Mouse (Mus musculus) midbrain, embryonic 14.5 days (tissue): ENCODE results near the gene Mkks. TPM values are rescaled to one million over a fixed set of nuclear protein-coding genes. Genes with fewer than 3 reads are reported as not detected.

ENCODE experiments used
- ATAC-seq: fragments of 200-750 bp; cut with Nextera tagmentation; 2 replicates; pipeline ENCODE4 v1.8.0; 2017; ENCODE audit warnings: moderate number of reproducible peaks, moderate library complexity; ENCODE audit not compliant: low FRiP score, low TSS enrichment
- DNase-seq: peaks from one replicate; pipeline ENCODE4 v3.0.0-alpha.2; 2015
- H3K27ac ChIP-seq: fragments of 300-500 bp; sonication (generic); replicated peaks from 2 replicates; pipeline ENCODE4 v1.5.1; 2014; ENCODE audit warnings: mild to moderate bottlenecking, low read depth, low read length, moderate library complexity
- H3K27me3 ChIP-seq: fragments of 300-500 bp; sonication (generic); 2 replicates; pipeline ENCODE4 v1.6.1; 2014; ENCODE audit warnings: low read length, control low read depth, mixed read lengths; ENCODE audit not compliant: control insufficient read depth, insufficient read depth
- H3K36me3 ChIP-seq: fragments of 300-500 bp; sonication (generic); 2 replicates; pipeline ENCODE4 v1.6.1; 2014; ENCODE audit warnings: low read length, control low read depth; ENCODE audit not compliant: control insufficient read depth, insufficient read depth
- H3K4me1 ChIP-seq: fragments of 300-500 bp; sonication (generic); 2 replicates; pipeline ENCODE4 v1.6.1; 2014; ENCODE audit warnings: mild to moderate bottlenecking, antibody characterized with exemption, low read length, control low read depth; ENCODE audit not compliant: control insufficient read depth, insufficient read depth
- H3K4me2 ChIP-seq: fragments of 300-500 bp; sonication (generic); 2 replicates; pipeline ENCODE4 v1.6.1; 2014; ENCODE audit warnings: mild to moderate bottlenecking, low read length, moderate library complexity
- H3K4me3 ChIP-seq: fragments of 300-500 bp; sonication (generic); replicated peaks from 2 replicates; pipeline ENCODE4 v1.5.1; 2014; ENCODE audit warnings: low read depth, low read length
- H3K9ac ChIP-seq: fragments of 300-500 bp; sonication (generic); replicated peaks from 2 replicates; pipeline ENCODE4 v1.6.1; 2014; ENCODE audit warnings: mild to moderate bottlenecking, low read length, moderate library complexity
- H3K9me3 ChIP-seq: fragments of 300-500 bp; sonication (generic); 2 replicates; pipeline ENCODE4 v1.6.1; 2016; ENCODE audit warnings: low read length, control low read depth, mixed read lengths; ENCODE audit not compliant: control insufficient read depth
- WGBS: fragments of 180-500 bp; shearing (Covaris S2); extraction: QIAGEN DNeasy Blood & Tissue Kit; methylation state at CpG from one replicate; pipeline ENCODE4 v1.1.7; 2014; 5-methylcytosine and 5-hydroxymethylcytosine counted together
- polyA plus RNA-seq: library from polyadenylated mRNA; unstranded; fragments of >200 nt; fragmentation: Nextera tagmentation; extraction: Ambion mirVana; gene quantifications from 2 replicates; pipeline ENCODE4 v1.2.1, GENCODE M21; 2014

The Mkks gene
- polyA plus RNA-seq, 1 experiment from 2014 or later, result 13.8 TPM

DNA sequence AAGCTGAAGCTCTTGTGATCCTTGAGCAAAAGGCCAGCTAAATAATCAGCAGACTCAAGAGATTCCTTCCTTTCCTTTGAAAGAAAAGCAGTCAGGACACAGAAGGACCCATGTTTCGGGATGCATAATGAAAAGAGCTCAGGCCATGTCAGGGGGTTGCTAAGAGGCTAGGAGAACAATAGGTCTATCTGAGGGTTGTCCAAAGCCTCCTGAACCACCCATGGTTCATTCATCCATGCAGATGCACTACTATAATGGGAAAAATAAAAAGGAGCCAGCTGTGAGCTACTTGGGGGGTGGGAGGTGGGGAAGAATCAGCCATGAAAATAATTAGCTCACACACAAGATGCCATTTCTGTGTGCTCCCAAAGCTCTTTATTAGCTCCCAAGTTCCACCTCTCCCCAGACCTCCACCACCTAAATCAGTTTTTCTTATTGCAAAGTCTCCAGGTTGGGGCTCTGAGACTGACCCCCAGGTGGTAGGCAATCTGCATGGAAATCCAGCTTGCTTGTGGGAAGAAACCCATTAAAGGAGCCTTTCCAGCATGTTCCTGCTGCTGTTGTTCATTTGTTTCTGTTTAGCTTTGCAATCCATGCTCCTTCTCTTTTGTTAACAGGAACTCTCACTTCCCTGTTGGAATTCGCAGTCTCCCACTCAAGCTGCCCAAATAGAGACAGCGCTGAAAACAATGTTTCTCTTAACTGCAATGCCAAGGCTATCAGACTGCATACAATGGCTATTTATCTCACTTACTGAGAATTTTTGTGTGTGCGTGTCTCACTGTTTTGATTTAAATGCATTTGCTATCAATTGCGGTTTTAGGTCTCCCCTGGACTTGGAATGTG, 36.4 kb downstream of the Mkks start:
- no peaks in the 10 kb centered on the region for H3K27me3 ChIP-seq
- H3K4me2 ChIP-seq, result no peak overlapping the region
- peak; percentile 32 for DNase-seq
- H3K4me3 ChIP-seq, result no peak overlapping the region
- 11% methylated on average over 5 of the region's 5 CpGs for WGBS
- no peaks in the 10 kb centered on the region for H3K36me3 ChIP-seq
- no peaks in the 10 kb centered on the region for H3K9me3 ChIP-seq
- no peak overlapping the region for H3K9ac ChIP-seq
- H3K4me1 ChIP-seq, result peaks cover 10% of the 10 kb centered on the region
- peak; percentile 48; the same call in 1 of the 2 replicates for ATAC-seq
- H3K27ac ChIP-seq, result peak overlapping the region; percentile 65

DNA sequence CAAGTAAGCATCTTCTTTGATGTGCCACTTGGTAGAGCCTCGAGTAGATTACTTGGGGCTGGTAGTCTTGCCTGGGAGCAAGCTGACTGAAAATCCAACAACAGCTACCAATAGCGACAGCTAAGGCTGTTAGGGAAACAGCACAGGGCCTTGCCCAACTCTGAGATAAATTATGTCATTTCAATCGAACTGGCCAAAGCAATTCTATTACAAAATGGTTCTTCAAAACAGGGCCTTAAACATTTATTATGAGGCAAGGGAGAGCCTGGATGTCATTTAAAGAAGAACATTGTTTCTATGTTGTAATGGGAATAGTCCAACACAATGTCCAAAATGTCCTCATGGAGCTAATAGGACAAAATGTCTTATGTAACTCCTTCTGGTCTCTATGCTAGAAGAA, 40.8 kb downstream of the Mkks start:
- H3K4me3 ChIP-seq, result no peak overlapping the region
- H3K27ac ChIP-seq, result no peak overlapping the region
- peaks cover 10% of the 10 kb centered on the region for H3K4me1 ChIP-seq
- no peak for ATAC-seq
- no peak overlapping the region for H3K9ac ChIP-seq
- no peak overlapping the region for H3K4me2 ChIP-seq
- no peak for DNase-seq
- H3K36me3 ChIP-seq, result no peaks in the 10 kb centered on the region
- H3K27me3 ChIP-seq, result no peaks in the 10 kb centered on the region
- H3K9me3 ChIP-seq, result no peaks in the 10 kb centered on the region
- WGBS, result 82% methylated on average over 3 of the region's 3 CpGs

DNA sequence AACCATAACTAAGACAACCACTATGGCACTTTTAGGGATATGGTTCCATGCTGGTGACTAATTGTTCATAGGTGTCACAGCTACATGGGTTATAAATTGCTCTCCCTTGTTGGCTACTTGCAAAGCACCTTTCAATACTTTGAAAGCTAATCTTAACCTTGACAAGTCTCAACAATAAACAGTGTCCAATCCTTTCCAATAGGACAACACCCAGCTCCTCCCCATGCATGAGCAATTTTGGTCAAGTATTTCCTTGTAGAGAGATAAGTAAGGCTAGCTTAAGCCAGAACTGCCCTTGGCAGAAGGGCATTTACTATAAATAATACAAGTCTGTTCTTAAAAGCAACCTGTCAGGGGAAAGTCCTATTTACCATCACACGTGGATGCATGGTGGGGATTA, 53.2 kb downstream of the Mkks start:
- Histone ChIP-seq H3K4me3 (no peak overlapping the region), H3K27ac (no peak overlapping the region), H3K27me3 (no peaks in the 10 kb centered on the region), H3K4me2 (no peak overlapping the region), H3K36me3 (no peaks in the 10 kb centered on the region), H3K9ac (no peak overlapping the region), H3K9me3 (no peaks in the 10 kb centered on the region), H3K4me1 (no peaks in the 10 kb centered on the region)
- no peak for DNase-seq
- 47% methylated on average over 1 of the region's 1 CpGs for WGBS
- ATAC-seq, result no peak

DNA sequence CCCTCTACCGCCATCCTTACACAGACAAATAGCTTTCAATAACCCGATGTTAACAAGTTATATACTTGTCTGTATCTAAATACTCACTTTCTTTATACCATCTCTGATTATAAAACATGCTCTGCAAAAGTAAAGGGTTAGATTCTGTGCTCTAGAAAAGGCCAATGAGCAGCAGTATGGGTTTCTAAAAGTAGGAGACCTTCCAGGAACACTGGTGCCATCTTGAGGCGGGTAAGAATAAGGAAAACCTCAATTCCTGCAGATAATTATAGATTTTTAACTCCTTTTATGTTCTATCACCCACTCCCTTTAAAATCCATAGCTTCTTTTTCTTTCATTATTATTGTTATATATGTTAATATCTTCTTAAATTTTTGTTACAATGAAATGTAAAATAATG, 55.3 kb downstream of the Mkks start:
- Histone ChIP-seq H3K9me3 (no peaks in the 10 kb centered on the region), H3K9ac (no peak overlapping the region), H3K27me3 (no peaks in the 10 kb centered on the region), H3K4me3 (no peak overlapping the region), H3K36me3 (no peaks in the 10 kb centered on the region), H3K4me1 (no peaks in the 10 kb centered on the region), H3K27ac (no peak overlapping the region), H3K4me2 (no peak overlapping the region)
- no peak for ATAC-seq
- peak; percentile 39 for DNase-seq
- 74% methylated on average over 3 of the region's 3 CpGs for WGBS

DNA sequence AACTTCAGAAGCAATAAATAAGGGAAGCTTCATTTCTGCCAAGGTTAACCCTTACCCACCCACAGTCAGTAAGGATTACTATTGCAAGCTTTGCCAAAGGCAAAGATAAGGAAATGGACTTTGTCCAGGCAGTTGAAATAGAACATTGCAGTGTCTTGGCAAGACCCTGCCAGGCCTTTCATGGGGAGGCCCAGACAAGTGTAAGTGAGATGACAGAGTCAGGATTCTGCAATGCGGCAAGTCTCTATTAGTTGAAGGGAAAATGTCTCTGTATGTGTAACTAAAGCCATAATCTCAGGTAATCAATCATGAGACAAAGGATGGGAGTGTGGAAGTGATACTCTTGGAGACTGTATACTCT, 56.5 kb downstream of the Mkks start:
- Histone ChIP-seq H3K4me1 (no peaks in the 10 kb centered on the region), H3K36me3 (no peaks in the 10 kb centered on the region), H3K4me3 (no peak overlapping the region), H3K9ac (no peak overlapping the region), H3K27ac (no peak overlapping the region), H3K9me3 (no peaks in the 10 kb centered on the region), H3K27me3 (no peaks in the 10 kb centered on the region), H3K4me2 (no peak overlapping the region)
- ATAC-seq, result no peak
- 98% methylated on average over 1 of the region's 1 CpGs for WGBS
- no peak for DNase-seq

DNA sequence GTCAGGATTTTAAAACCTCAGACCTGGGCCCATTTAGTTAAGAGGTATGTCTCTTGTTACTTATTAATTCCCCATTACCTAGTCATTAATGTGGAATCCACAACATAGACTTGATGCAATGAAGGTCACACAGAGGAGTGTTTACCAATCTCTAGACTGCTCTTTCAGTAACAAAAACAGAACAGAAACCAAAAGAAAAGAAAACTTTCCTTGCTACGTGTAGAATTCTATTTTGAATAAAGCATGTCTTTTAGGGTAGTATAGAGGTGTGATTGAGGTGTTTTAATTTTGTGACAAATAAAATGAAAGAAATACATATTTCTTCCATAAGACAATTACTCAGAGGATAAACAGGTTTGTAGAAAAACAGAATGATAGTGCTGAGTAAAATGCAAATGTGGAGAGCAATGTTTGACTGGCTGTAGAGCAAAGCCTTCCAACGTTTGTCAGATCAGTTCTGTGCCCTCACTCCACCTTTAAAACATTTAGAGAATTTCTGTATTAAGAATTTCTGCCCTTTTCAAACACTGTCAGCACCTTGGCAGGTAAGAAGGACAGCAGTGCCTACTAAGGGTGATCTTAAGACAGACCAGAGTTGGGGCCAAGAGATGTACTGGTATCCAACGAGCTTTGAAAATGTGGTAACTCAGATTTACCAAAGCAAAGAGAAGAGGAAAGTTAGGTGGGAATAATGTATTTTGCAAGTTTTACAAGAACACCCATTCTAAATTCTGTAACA, 57.0 kb downstream of the Mkks start:
- no peak overlapping the region for H3K9ac ChIP-seq
- WGBS, result 86% methylated on average over 3 of the region's 3 CpGs
- no peak overlapping the region for H3K27ac ChIP-seq
- ATAC-seq (no peak), DNase-seq (no peak)
- no peaks in the 10 kb centered on the region for H3K4me1 ChIP-seq
- no peaks in the 10 kb centered on the region for H3K36me3 ChIP-seq
- H3K4me3 ChIP-seq, result no peak overlapping the region
- H3K4me2 ChIP-seq, result no peak overlapping the region
- H3K27me3 ChIP-seq, result no peaks in the 10 kb centered on the region
- no peaks in the 10 kb centered on the region for H3K9me3 ChIP-seq

DNA sequence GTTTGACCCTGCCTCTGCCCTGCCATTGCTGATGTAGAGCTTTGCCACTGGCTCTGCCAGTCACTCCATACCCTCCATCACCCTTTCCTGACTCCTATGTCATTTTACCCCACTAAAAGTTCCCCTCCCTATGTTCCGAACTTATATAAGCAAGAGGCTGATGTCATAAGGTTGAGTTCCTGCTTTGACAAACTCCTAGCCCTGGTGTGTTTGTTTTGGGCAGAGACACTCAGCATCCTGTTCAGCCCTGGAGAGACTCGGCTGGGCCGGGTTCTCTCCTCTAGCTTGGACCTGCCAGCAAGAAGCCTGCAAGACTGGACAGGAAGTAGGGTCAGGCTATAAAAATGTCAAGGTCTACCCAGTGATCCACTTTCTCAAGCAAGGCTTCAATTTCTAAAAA, 58.3 kb downstream of the Mkks start:
- H3K9me3 ChIP-seq, result no peaks in the 10 kb centered on the region
- H3K4me3 ChIP-seq, result no peak overlapping the region
- H3K9ac ChIP-seq, result no peak overlapping the region
- ATAC-seq (no peak), DNase-seq (no peak)
- 89% methylated on average over 3 of the region's 3 CpGs for WGBS
- H3K27me3 ChIP-seq, result no peaks in the 10 kb centered on the region
- H3K4me2 ChIP-seq, result no peak overlapping the region
- no peaks in the 10 kb centered on the region for H3K4me1 ChIP-seq
- H3K36me3 ChIP-seq, result no peaks in the 10 kb centered on the region
- no peak overlapping the region for H3K27ac ChIP-seq

DNA sequence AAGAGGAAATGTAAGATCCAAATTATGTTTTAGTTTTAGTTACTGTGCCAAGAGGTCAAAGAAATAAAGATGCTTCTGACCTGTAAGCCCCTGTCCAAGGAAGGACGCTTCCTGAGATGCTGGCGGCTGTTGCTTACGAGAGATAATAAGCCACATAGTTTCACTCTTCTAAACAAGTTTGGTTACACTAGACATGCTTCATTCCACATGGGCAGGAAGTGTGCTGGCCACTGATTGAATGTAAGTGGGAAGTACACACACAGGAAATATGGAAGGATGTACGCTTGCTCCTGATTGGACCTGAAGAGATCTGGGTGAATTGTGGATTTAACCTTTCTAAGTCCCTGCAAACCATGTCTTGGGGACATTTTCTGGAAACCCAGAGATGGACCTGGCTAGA, 63.6 kb downstream of the Mkks start:
- H3K9me3 ChIP-seq, result no peaks in the 10 kb centered on the region
- no peak overlapping the region for H3K9ac ChIP-seq
- H3K36me3 ChIP-seq, result no peaks in the 10 kb centered on the region
- no peak overlapping the region for H3K27ac ChIP-seq
- H3K27me3 ChIP-seq, result no peaks in the 10 kb centered on the region
- H3K4me1 ChIP-seq, result 0 out of 2 replicates have a peak, but pooled peaks cover 5% of the 10 kb centered on the region
- 92% methylated on average over 4 of the region's 4 CpGs for WGBS
- H3K4me3 ChIP-seq, result no peak overlapping the region
- no peak for ATAC-seq
- H3K4me2 ChIP-seq, result no peak overlapping the region
- DNase-seq, result no peak
